Mouse (Mus musculus): Measurements from ENCODE around the gene Rergl.

Gene Rergl

GRCm38 (mm10) chr6:139501876-139502275 lies at the start of gene Rergl:
Rergl (minus strand) TSS chr6:139501976.
- no peak for DNase-seq

- DNase-seq, result no peak
These were observed 36.7 kb upstream of the Rergl start for GRCm38 (mm10) chr6:139538469-139538868.

DNA sequence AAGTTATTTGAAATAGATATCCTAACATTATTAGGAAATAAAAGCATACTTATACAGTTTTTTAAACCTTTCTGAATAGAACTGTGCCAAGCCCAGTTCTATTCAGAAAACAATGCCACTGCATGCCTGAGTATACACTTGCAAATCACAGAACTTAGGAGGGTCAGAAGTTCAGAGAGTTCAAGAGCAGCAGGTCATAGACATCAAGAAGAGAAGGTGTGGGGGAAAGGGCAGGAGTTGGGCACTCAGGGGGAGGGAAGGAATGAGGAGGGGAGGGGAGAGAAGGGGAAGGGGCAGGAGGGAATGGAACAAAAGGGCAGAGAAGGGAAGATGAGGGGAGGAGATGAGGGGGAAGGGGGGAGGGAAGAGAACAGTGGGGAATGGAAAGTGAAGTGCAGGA lies 23.6 kb upstream of the Rergl start:
- no peak for DNase-seq

GRCm38 (mm10) chr6:139524288-139524687 lies 22.5 kb upstream of the Rergl start:
- DNase-seq, result no peak

GRCm38 (mm10) chr6:139514938-139515510 lies 13.2 kb upstream of the Rergl start:
- no peak for DNase-seq

- DNase-seq, result no peak
These were observed 22.0 kb downstream of the Rergl start for GRCm38 (mm10) chr6:139479730-139480129.

- no peak for DNase-seq
These were observed 36.8 kb downstream of the Rergl start for GRCm38 (mm10) chr6:139464980-139465379.

GRCm38 (mm10) chr6:139464292-139464691 lies 37.5 kb downstream of the Rergl start:
- no peak for DNase-seq

- DNase-seq, result no peak
These were observed 40.7 kb downstream of the Rergl start for GRCm38 (mm10) chr6:139461094-139461493.

GRCm38 (mm10) chr6:139460470-139460869 lies 41.3 kb downstream of the Rergl start:
- DNase-seq, result no peak

DNA sequence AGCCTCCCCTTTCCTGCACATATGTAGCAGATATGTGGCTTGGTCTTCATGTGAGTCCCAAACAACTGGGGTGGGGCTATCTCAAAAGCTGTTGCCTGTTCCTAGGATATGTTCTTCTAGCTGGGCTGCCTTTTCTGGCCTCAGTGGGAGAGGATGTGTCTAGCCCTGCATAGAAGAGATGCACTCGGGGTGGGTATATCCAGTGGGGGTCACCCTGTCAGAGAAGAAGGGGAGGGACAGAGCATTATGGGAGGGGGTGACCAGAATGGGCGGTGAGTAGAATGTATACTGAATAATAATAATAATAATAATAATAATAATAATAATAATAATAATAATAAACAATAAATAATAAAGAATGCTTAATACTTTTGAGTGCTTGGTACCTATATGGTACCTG lies 57.8 kb downstream of the Rergl start:
- no peak for DNase-seq
